ENCODE assay signal across 16 mouse cellular contexts in genomic region chr8:120966557-120966956, GRCm38 (mm10).
"Had no signal": no experiment of that assay in that cellular context is flagged by ENCODE, and none has a peak within 500 bp of the region (broad histone marks: within the 10 kb centered on the region; RNA-seq: fewer than 3 reads in every experiment).

No protein-coding gene starts in this region.

- H3K4me2 ChIP-seq: intestine, embryonic 15.5 days; limb, embryonic 12.5 days; liver, embryonic 13.5 days; lung, embryonic 15.5 days; midbrain, embryonic 12.5 days; stomach, embryonic 15.5 days had no signal

- H3K27ac ChIP-seq: intestine, embryonic 15.5 days; left cerebral cortex, adult 2 months; limb, embryonic 12.5 days; liver, embryonic 13.5 days; lung, embryonic 15.5 days; macrophage; midbrain, embryonic 12.5 days; stomach, embryonic 15.5 days had no signal

- H3K9me3 ChIP-seq: intestine, embryonic 15.5 days; limb, embryonic 12.5 days; liver, embryonic 13.5 days; lung, embryonic 15.5 days; midbrain, embryonic 12.5 days; stomach, embryonic 15.5 days had no signal

- H3K4me1 ChIP-seq: limb, embryonic 12.5 days; liver, embryonic 13.5 days; megakaryocyte, embryonic 14.5 days; midbrain, embryonic 12.5 days had no signal

- H3K36me3 ChIP-seq: intestine, embryonic 15.5 days; limb, embryonic 12.5 days; liver, embryonic 13.5 days; lung, embryonic 15.5 days; midbrain, embryonic 12.5 days; stomach, embryonic 15.5 days had no signal

- H3K27me3 ChIP-seq: intestine, embryonic 15.5 days had no signal

- H3K9ac ChIP-seq: intestine, embryonic 15.5 days; limb, embryonic 12.5 days; liver, embryonic 13.5 days; liver, postnatal 0 days; lung, embryonic 15.5 days; midbrain, embryonic 12.5 days; stomach, embryonic 15.5 days had no signal

- H3K4me3 ChIP-seq: intestine, embryonic 15.5 days; left cerebral cortex, adult 2 months; limb, embryonic 12.5 days; liver, embryonic 13.5 days; lung, embryonic 15.5 days; megakaryocyte, embryonic 14.5 days; midbrain, embryonic 12.5 days; stomach, embryonic 15.5 days had no signal

- ATAC-seq: intestine, embryonic 15.5 days; liver, postnatal 0 days had no signal

- DNase-seq: kidney, adult 18-20 months; kidney, postnatal 25 days; liver; liver, embryonic 13.5 days; liver, postnatal 0 days; right cerebral cortex, postnatal 4 days; spleen, adult 18-20 months; thymus, postnatal 36 days had no signal
